Mouse (Mus musculus) forebrain, embryonic 13.5 days (tissue): ENCODE data around the gene Alox12b. TPM values are rescaled to one million over a fixed set of nuclear protein-coding genes. Genes with fewer than 3 reads are reported as not detected.

Experiments
- ATAC-seq: fragments of 200-750 bp; cut with Nextera tagmentation; 2 replicates; pipeline ENCODE4 v1.8.0; 2017
- H3K27ac ChIP-seq: fragments of 300-500 bp; sonication (generic); 2 replicates; pipeline ENCODE4 v1.5.1; 2015; ENCODE audit warnings: inconsistent platforms, mild to moderate bottlenecking, moderate library complexity
- H3K27me3 ChIP-seq: fragments of 300-500 bp; sonication (generic); 2 replicates; pipeline ENCODE4 v1.6.1; 2015; ENCODE audit warnings: mild to moderate bottlenecking, inconsistent platforms
- H3K36me3 ChIP-seq: fragments of 300-500 bp; sonication (generic); 2 replicates; pipeline ENCODE4 v1.6.1; 2015; ENCODE audit warnings: mild to moderate bottlenecking, inconsistent platforms; ENCODE audit not compliant: poor library complexity, severe bottlenecking
- H3K4me1 ChIP-seq: fragments of 300-500 bp; sonication (generic); 2 replicates; pipeline ENCODE4 v1.6.1; 2015; ENCODE audit warnings: inconsistent platforms
- H3K4me2 ChIP-seq: fragments of 300-500 bp; sonication (generic); 2 replicates; pipeline ENCODE4 v1.6.1; 2015; ENCODE audit warnings: inconsistent platforms, mild to moderate bottlenecking, moderate library complexity
- H3K4me3 ChIP-seq: fragments of 300-500 bp; sonication (generic); 2 replicates; pipeline ENCODE4 v1.5.1; 2015; ENCODE audit warnings: mild to moderate bottlenecking, inconsistent platforms
- H3K9ac ChIP-seq: fragments of 300-500 bp; sonication (generic); 2 replicates; pipeline ENCODE4 v1.6.1; 2015; ENCODE audit warnings: mild to moderate bottlenecking, inconsistent platforms
- H3K9me3 ChIP-seq: fragments of 300-500 bp; sonication (generic); replicated peaks from 2 replicates; pipeline ENCODE4 v1.6.1; 2016; ENCODE audit warnings: inconsistent platforms
- WGBS: fragments of 180-500 bp; shearing (Covaris S2); methylation state at CpG from one replicate; pipeline ENCODE4 v1.1.7; 2015; 5-methylcytosine and 5-hydroxymethylcytosine counted together
- polyA plus RNA-seq: library from polyadenylated mRNA; unstranded; fragments of >200 nt; fragmentation: Nextera tagmentation; extraction: Ambion mirVana; gene quantifications from 2 replicates; pipeline ENCODE4 v1.2.1, GENCODE M21; 2015

The Alox12b gene
- polyA plus RNA-seq, 1 experiment from 2014 or later = not detected

DNA sequence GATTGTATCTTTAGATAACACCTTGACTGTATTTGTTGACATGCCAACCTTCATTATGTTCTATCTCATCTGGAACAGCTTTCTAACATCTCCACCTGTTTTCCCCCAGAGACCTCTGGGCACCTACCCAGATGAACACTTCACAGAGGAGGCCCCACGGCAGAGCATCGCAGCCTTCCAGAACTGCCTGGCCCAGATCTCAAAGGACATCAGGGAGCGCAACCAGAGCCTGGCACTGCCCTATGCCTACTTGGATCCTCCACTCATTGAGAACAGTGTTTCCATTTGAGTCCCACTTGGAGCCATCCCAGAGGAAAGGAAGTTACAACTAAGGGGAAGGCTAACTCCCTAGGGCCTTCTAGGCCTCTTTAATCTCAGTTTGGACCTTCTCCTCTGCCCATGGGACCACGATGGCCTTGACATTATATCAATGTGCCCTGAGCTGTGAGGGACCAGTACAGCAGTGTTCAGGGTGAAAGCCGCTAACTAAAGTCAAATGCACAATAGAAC is 8.3 kb upstream of the Alox12b start:
- H3K4me2 ChIP-seq = no peak overlapping the region
- WGBS = 94% methylated on average over 5 of the region's 5 CpGs
- no peak overlapping the region for H3K9ac ChIP-seq
- H3K4me3 ChIP-seq = no peak overlapping the region
- no peaks in the 10 kb centered on the region for H3K36me3 ChIP-seq
- H3K27me3 ChIP-seq = peaks cover 11% of the 10 kb centered on the region
- no peak for ATAC-seq
- no peaks in the 10 kb centered on the region for H3K9me3 ChIP-seq
- no peak overlapping the region for H3K27ac ChIP-seq
- H3K4me1 ChIP-seq = peaks cover 5% of the 10 kb centered on the region; the same call in 1 of the 2 replicates

DNA sequence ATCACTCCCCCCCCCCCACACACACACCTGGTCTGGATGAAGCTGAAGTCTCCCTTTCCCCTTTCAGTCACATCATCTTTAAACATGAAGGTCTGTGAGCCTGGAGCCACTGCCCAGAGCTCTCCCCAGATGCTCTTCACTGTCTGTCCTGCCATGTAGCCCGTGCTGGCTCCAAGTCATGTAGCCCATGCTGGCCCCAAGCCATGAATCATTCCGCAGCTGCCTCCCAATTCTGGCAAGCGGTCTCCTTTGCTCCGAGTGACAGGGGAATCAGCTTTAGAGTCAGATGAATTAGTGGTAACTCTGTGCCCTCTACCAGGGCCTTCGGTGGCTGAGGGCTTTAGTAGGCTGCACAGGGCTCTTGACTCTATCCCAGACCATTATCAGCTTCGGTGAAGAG is 7.1 kb upstream of the Alox12b start:
- Histone ChIP-seq H3K9me3 (no peaks in the 10 kb centered on the region), H3K27me3 (peaks cover 13% of the 10 kb centered on the region), H3K4me1 (peaks cover 5% of the 10 kb centered on the region; the same call in 1 of the 2 replicates), H3K9ac (no peak overlapping the region), H3K4me2 (no peak overlapping the region), H3K27ac (no peak overlapping the region), H3K4me3 (no peak overlapping the region), H3K36me3 (no peaks in the 10 kb centered on the region)
- no peak for ATAC-seq
- 83% methylated on average over 6 of the region's 6 CpGs for WGBS

DNA sequence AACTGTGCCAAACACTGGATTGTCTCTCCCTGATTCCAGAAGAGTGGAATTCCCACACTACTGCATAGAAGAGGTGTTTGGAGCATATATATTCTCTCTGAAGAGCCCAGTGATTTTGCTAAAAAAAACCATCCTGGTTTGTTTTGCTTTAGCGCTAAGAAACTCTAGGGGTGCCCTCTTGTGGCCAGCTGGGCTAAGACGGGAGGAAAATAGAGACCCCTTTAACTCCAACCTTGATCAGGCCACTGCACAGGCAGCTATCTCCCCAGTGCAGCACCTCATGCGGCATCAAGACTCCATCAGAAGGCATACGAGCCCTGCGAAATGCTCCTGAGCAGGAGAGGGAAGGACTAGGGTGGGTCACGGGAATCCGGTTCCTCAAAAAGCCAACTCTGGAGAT is 6.3 kb upstream of the Alox12b start:
- 7% methylated on average over 7 of the region's 7 CpGs for WGBS
- H3K4me1 ChIP-seq = peaks cover 5% of the 10 kb centered on the region; the same call in 1 of the 2 replicates

DNA sequence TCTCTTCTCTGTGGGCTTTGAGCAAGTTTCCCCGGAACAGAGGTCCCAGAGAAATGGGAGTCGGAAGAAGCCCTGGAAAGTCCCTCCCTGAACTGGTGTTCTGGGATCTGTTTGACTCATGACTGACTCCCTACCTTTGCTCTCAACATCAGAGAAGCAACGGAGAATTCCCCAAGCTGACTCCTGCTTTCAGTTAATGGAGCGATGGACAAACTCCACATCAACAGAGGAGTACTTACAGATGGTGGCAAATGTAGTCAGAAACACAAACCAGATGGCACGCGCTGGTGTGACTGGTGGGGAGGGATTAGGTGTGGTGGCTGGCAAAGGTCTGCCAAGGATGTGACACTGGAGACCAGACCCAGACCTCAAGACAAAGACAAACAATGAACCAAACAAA is 5.8 kb upstream of the Alox12b start:
- ATAC-seq = no peak
- H3K4me3 ChIP-seq = no peak overlapping the region
- peaks cover 15% of the 10 kb centered on the region for H3K27me3 ChIP-seq
- 75% methylated on average over 6 of the region's 6 CpGs for WGBS
- no peaks in the 10 kb centered on the region for H3K36me3 ChIP-seq
- no peaks in the 10 kb centered on the region for H3K9me3 ChIP-seq
- H3K27ac ChIP-seq = no peak overlapping the region
- no peak overlapping the region for H3K9ac ChIP-seq
- H3K4me1 ChIP-seq = peaks cover 5% of the 10 kb centered on the region; the same call in 1 of the 2 replicates
- H3K4me2 ChIP-seq = peak overlapping the region; percentile 39

More for the DNA sequence above, 6.3 kb upstream of the Alox12b start:
- Histone ChIP-seq H3K36me3 (no peaks in the 10 kb centered on the region), H3K9me3 (no peaks in the 10 kb centered on the region), H3K4me2 (peak overlapping the region; percentile 39), H3K9ac (no peak overlapping the region), H3K4me3 (no peak overlapping the region), H3K27me3 (peaks cover 15% of the 10 kb centered on the region), H3K27ac (no peak overlapping the region)
- ATAC-seq = no peak

DNA sequence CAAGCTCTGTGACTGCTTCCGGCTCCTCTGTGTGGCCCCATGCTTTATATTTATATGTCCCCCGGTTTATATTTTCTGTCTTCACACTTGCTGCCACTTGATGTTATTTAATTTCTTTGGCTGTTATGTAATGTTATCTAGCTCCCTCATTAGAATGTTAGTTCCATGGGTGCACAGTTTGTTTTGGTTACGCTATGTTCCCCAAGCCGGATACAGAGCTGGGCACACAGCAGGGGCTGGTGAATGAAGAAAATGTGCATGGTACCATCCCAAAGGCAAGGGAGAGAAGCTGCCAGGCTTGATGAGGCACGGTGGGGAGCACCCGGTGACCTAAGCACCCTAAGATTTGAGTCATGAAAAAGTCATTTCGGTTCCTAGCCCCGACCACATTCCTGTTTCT is 3.0 kb upstream of the Alox12b start:
- 84% methylated on average over 8 of the region's 8 CpGs for WGBS
- Histone ChIP-seq H3K9me3 (no peaks in the 10 kb centered on the region), H3K4me2 (no peak overlapping the region), H3K4me3 (no peak overlapping the region), H3K4me1 (peaks cover 15% of the 10 kb centered on the region; the same call in 1 of the 2 replicates), H3K27ac (no peak overlapping the region), H3K36me3 (no peaks in the 10 kb centered on the region), H3K27me3 (peaks cover 42% of the 10 kb centered on the region), H3K9ac (no peak overlapping the region)
- ATAC-seq = no peak

DNA sequence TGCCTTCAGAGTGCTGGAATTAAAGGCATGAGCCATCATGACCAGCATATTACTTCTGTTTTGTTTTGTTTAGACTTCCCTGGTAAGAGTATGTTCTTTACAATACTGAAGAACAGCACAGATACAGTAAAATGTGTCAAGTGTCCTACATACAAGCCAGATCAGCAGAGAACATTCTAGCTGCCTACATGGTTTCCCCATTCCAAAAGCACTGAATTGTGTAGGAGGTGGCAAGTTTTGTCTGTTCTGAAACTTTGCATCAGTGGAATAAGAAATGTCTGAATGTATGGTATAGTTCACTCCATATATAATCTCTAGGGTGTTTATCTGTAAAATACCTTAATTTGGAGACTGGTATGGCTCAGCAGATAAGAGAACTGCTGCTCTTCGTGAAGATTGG is 1.4 kb upstream of the Alox12b start:
- Histone ChIP-seq H3K27ac (no peak overlapping the region), H3K9me3 (no peaks in the 10 kb centered on the region), H3K9ac (no peak overlapping the region), H3K4me2 (no peak overlapping the region), H3K36me3 (no peaks in the 10 kb centered on the region), H3K27me3 (peaks cover 47% of the 10 kb centered on the region), H3K4me1 (peaks cover 15% of the 10 kb centered on the region; the same call in 1 of the 2 replicates), H3K4me3 (no peak overlapping the region)
- WGBS = 65% methylated on average over 1 of the region's 1 CpGs
- no peak for ATAC-seq

DNA sequence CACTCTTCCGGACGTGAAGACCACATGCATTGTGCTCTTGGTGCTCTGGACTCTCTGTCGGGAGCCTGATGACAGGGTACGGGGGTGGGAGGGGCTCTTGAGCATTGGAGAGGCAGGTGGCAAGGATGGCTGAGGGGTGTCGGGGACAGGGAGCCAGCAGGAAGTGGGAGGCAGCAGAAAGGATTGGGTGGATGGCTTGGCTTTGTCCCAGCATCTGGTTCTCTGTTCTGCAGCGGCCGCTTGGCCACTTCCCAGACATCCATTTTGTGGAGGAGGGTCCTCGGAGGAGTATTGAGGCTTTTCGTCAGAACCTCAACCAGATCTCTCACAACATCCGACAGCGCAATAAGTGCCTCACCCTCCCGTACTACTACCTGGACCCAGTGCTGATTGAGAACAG is 12.5 kb downstream of the Alox12b start:
- Histone ChIP-seq H3K36me3 (no peaks in the 10 kb centered on the region), H3K27me3 (peaks cover 1% of the 10 kb centered on the region; the same call in 1 of the 2 replicates), H3K4me2 (no peak overlapping the region), H3K9ac (no peak overlapping the region), H3K9me3 (no peaks in the 10 kb centered on the region), H3K4me3 (no peak overlapping the region), H3K27ac (no peak overlapping the region), H3K4me1 (no peaks in the 10 kb centered on the region)
- 91% methylated on average over 12 of the region's 12 CpGs for WGBS
- ATAC-seq = no peak

DNA sequence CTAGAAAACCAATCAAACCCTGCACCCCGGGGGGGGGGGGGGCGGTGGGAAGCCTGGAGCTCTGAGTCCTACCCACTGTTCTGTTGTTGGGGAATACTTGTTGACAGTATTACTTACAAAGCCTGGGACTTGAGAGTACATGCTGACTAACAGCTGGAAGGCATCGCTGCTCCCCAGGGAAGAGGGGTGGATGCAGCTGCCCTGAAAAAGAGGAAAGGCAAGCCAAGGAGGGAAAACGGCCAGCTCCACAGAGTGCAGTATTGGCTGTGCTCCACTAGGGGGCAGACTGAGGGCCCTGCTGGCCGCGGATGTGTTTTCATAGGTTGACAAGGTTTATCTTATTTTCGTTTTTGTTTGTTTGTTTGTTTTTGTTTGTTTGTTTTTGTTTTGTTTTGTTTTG is 14.8 kb downstream of the Alox12b start:
- Histone ChIP-seq H3K36me3 (no peaks in the 10 kb centered on the region), H3K4me2 (no peak overlapping the region), H3K4me1 (no peaks in the 10 kb centered on the region), H3K9ac (no peak overlapping the region), H3K4me3 (no peak overlapping the region), H3K27ac (no peak overlapping the region), H3K9me3 (no peaks in the 10 kb centered on the region), H3K27me3 (no peaks in the 10 kb centered on the region)
- 28% methylated on average over 7 of the region's 7 CpGs for WGBS
- no peak for ATAC-seq

DNA sequence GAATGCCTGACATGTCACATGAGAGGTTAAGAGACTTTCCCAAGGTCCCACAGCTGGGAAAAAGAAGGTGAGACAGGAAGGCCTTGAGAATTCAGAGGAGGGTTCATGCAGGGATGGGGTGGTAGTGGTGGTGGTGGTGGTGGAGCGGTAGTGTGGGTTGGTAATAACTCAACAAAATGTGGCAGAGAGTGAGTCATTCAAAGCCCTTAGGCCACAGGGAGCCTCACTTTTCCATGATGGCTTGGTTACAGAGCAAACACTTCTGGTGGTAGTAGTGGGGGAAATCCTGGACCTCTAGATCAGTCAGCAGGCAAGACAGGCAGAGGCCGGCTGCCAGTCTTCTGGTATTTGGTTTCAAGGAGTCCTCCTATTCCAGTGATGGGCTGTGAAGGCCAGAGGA is 15.8 kb downstream of the Alox12b start:
- ATAC-seq = no peak
- H3K27me3 ChIP-seq = no peaks in the 10 kb centered on the region
- WGBS = 96% methylated on average over 2 of the region's 2 CpGs
- no peak overlapping the region for H3K27ac ChIP-seq
- no peak overlapping the region for H3K4me3 ChIP-seq
- H3K4me1 ChIP-seq = no peaks in the 10 kb centered on the region
- H3K9ac ChIP-seq = no peak overlapping the region
- no peaks in the 10 kb centered on the region for H3K36me3 ChIP-seq
- no peaks in the 10 kb centered on the region for H3K9me3 ChIP-seq
- no peak overlapping the region for H3K4me2 ChIP-seq

DNA sequence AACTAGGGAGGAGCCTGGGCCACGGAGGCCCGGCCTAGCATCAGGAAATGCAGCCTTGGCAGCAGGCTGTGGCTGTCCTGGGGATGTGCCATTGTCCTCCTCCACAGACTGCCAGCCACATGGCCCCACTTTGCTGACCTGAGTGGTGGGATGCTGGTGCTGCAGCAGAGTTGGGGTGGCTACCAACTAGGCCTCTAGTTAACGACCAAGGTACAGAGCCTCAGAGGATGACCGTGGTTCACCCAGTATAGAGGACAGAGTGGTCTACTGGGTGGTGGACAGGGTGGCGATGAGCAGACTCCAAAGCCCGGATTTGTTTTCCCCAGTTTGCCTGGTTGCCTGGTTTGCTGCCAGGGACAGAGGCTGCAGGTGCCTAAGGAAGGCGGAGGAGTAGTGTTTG is 17.9 kb downstream of the Alox12b start:
- H3K27me3 ChIP-seq = no peaks in the 10 kb centered on the region
- no peak overlapping the region for H3K4me2 ChIP-seq
- 88% methylated on average over 7 of the region's 7 CpGs for WGBS
- H3K4me3 ChIP-seq = no peak overlapping the region
- no peak overlapping the region for H3K9ac ChIP-seq
- no peaks in the 10 kb centered on the region for H3K9me3 ChIP-seq
- H3K27ac ChIP-seq = no peak overlapping the region
- no peak for ATAC-seq
- H3K36me3 ChIP-seq = no peaks in the 10 kb centered on the region
- no peaks in the 10 kb centered on the region for H3K4me1 ChIP-seq

DNA sequence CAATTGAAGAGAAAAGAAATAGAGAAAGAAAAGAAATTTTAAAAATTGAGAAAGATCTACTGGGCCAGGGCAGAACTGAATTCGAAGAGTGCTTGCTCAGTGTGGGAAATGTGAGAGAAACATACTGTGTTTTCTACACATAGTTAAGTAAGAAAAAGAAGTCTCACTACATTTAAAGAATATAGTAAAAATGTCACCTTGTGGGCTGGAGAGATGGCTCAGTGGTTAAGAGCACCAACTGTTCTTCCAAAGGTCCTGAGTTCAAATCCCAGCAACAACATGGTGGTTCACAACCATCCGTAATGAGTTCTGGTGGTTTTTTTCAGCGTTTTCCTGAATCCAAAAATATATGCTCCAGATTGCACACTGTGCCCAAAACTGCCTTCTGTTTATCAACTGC is 21.7 kb downstream of the Alox12b start:
- no peak overlapping the region for H3K4me2 ChIP-seq
- no peak overlapping the region for H3K4me3 ChIP-seq
- H3K9ac ChIP-seq = no peak overlapping the region
- H3K27ac ChIP-seq = no peak overlapping the region
- H3K27me3 ChIP-seq = no peaks in the 10 kb centered on the region
- ATAC-seq = no peak
- no peaks in the 10 kb centered on the region for H3K4me1 ChIP-seq
- no peaks in the 10 kb centered on the region for H3K9me3 ChIP-seq
- 79% methylated on average over 3 of the region's 3 CpGs for WGBS
- H3K36me3 ChIP-seq = no peaks in the 10 kb centered on the region

DNA sequence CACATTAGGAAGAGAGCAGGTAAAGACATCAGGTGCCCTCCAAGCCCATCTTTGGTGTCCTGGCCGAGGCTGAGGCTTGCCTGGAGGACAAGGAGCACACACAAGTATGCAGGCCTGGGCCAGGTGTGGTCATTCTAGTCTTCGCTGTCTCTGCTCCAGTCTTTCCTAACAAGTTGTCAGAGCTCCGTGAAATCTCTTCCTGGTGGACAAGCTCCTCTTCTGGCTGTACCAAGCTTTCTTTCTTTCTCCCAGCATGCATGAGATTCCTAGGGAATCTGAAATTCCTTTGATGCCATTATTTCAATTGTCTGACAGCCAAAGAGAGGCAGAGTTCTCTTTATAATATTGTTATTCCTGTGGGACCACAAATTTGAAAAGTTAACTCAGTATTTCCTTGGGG is 22.7 kb downstream of the Alox12b start:
- H3K4me1 ChIP-seq = no peaks in the 10 kb centered on the region
- no peak for ATAC-seq

DNA sequence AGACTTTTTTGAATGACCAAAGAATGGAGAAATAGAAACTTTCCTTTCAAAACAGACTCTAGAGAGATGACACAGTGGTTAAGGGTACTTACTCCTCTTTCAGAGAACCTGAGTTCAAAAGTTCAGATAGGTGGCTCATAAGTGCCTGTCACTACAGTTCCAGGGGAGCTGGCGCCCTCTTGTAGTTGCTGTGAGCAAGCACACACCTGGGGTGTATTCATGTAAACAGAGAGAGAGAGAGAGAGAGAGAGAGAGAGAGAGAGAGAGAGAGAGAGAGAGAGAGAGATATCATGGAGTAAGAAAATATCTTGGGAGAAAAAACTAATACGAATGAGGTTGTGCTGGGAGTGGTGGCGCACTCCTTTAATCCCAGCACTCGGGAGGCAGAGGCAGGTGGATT is 23.3 kb downstream of the Alox12b start:
- no peaks in the 10 kb centered on the region for H3K27me3 ChIP-seq
- no peak overlapping the region for H3K27ac ChIP-seq
- no peak overlapping the region for H3K4me2 ChIP-seq
- H3K36me3 ChIP-seq = no peaks in the 10 kb centered on the region
- H3K4me3 ChIP-seq = no peak overlapping the region
- H3K9ac ChIP-seq = no peak overlapping the region
- H3K9me3 ChIP-seq = no peaks in the 10 kb centered on the region
- WGBS = 88% methylated on average over 4 of the region's 4 CpGs
- H3K4me1 ChIP-seq = no peaks in the 10 kb centered on the region
- ATAC-seq = no peak

More for the DNA sequence above, 22.7 kb downstream of the Alox12b start:
- no peak overlapping the region for H3K4me3 ChIP-seq
- no peak overlapping the region for H3K9ac ChIP-seq
- H3K9me3 ChIP-seq = no peaks in the 10 kb centered on the region
- no peak overlapping the region for H3K4me2 ChIP-seq
- H3K27ac ChIP-seq = no peak overlapping the region
- no peaks in the 10 kb centered on the region for H3K27me3 ChIP-seq
- no peaks in the 10 kb centered on the region for H3K36me3 ChIP-seq
- WGBS = 50% methylated on average over 3 of the region's 3 CpGs
